Mouse (Mus musculus) CH12.LX (cell line): ENCODE data around the gene Kctd5. TPM values are rescaled to one million over a fixed set of nuclear protein-coding genes. Genes with fewer than 3 reads are reported as not detected.

ENCODE experiments used
- DNase-seq: peaks from one replicate; pipeline ENCODE4 v3.0.0-alpha.2; 2013; ENCODE audit errors: extremely low read depth
- H3K27ac ChIP-seq: 2 replicates; pipeline ENCODE4 v1.5.1; 2012; ENCODE audit warnings: low read depth, mild to moderate bottlenecking, control low read depth, moderate library complexity; ENCODE audit not compliant: insufficient read depth
- H3K27me3 ChIP-seq: replicated peaks from 2 replicates; pipeline ENCODE3; 2012; ENCODE audit warnings: inconsistent platforms
- H3K36me3 ChIP-seq, 2 experiments: replicated peaks in 1 of 2; 2 replicates each; pipeline versions ENCODE3 to v1.6.1; 2012; ENCODE audit warnings: inconsistent platforms in 1 of 2, low read length in 1 of 2, mild to moderate bottlenecking in 1 of 2, mixed read lengths in 1 of 2, moderate library complexity in 1 of 2; ENCODE audit not compliant: control insufficient read depth in 1 of 2, insufficient read depth in 1 of 2
- H3K4me1 ChIP-seq, 2 experiments: 2 replicates each; pipeline ENCODE4 v1.6.1; 2012; ENCODE audit warnings: inconsistent platforms in 1 of 2, moderate library complexity in 1 of 2; ENCODE audit not compliant: insufficient read depth in 2 of 2, control insufficient read depth in 1 of 2
- H3K4me2 ChIP-seq: 2 replicates; pipeline ENCODE4 v1.6.1; 2012; ENCODE audit warnings: low read depth, mild to moderate bottlenecking, control low read depth; ENCODE audit not compliant: poor library complexity, insufficient read depth, severe bottlenecking
- H3K4me3 ChIP-seq, 3 experiments: fragments of 150-350 bp in 1 of 3; sonication (generic) in 1 of 3; replicated peaks in 1 of 3; 2 replicates each; pipeline versions ENCODE3 to v1.5.1; 2011 to 2012; ENCODE audit warnings: low read depth in 2 of 3, low read length in 2 of 3, mild to moderate bottlenecking in 2 of 3, moderate library complexity in 2 of 3, control low read depth in 1 of 3, improper control_type of control experiment in 1 of 3, inconsistent platforms in 1 of 3, mixed read lengths in 1 of 3; ENCODE audit not compliant: poor library complexity in 1 of 3
- H3K79me2 ChIP-seq: replicated peaks from 2 replicates; pipeline ENCODE4 v1.6.1; 2012; ENCODE audit warnings: mild to moderate bottlenecking, moderate library complexity; ENCODE audit not compliant: control insufficient read depth, poor library complexity, insufficient read depth, severe bottlenecking; ENCODE audit errors: extremely low read depth
- H3K9ac ChIP-seq: 2 replicates; pipeline ENCODE4 v1.6.1; 2012; ENCODE audit warnings: low read depth, mild to moderate bottlenecking, control low read depth, moderate library complexity; ENCODE audit not compliant: insufficient read depth
- H3K9me3 ChIP-seq: replicated peaks from 2 replicates; pipeline ENCODE3; 2012; ENCODE audit warnings: low read length, inconsistent platforms, mixed read lengths
- BHLHE40 ChIP-seq: IDR thresholded peaks from 2 replicates; pipeline ENCODE4 v1.6.1; 2011; ENCODE audit warnings: mild to moderate bottlenecking, low read depth, low read length, improper control_type of control experiment
- CHD1 ChIP-seq: IDR thresholded peaks from 2 replicates; pipeline ENCODE4 v1.6.1; 2012; ENCODE audit warnings: low read depth, low read length, improper control_type of control experiment, inconsistent platforms
- CHD2 ChIP-seq: IDR thresholded peaks from 2 replicates; pipeline ENCODE4 v1.6.1; 2011; ENCODE audit warnings: low read length, improper control_type of control experiment
- CTCF ChIP-seq, 2 experiments: IDR thresholded peaks in 1 of 2; conservative IDR thresholded peaks in 1 of 2; 2 replicates each; pipeline ENCODE4 v1.5.1; 2011 to 2012; ENCODE audit warnings: low read depth in 2 of 2, low read length in 2 of 2, improper control_type of control experiment in 1 of 2, inconsistent platforms in 1 of 2, mild to moderate bottlenecking in 1 of 2, moderate library complexity in 1 of 2
- E2F4 ChIP-seq: IDR thresholded peaks from 2 replicates; pipeline ENCODE4 v1.6.1; 2011; ENCODE audit warnings: low read depth, low read length, improper control_type of control experiment; ENCODE audit not compliant: insufficient replicate concordance
- EP300 ChIP-seq: IDR thresholded peaks from 2 replicates; pipeline ENCODE4 v1.6.1; 2011; ENCODE audit warnings: low read length, improper control_type of control experiment
- ETS1 ChIP-seq: conservative IDR thresholded peaks from 2 replicates; pipeline ENCODE4 v1.6.1; 2012; ENCODE audit warnings: low read depth, mild to moderate bottlenecking, inconsistent platforms, low read length, improper control_type of control experiment, moderate library complexity
- GABPA ChIP-seq: IDR thresholded peaks from 2 replicates; pipeline ENCODE4 v1.6.1; 2012; ENCODE audit warnings: low read depth, low read length, improper control_type of control experiment, inconsistent platforms; ENCODE audit not compliant: insufficient replicate concordance
- HCFC1 ChIP-seq: IDR thresholded peaks from 2 replicates; pipeline ENCODE4 v1.6.1; 2012; ENCODE audit warnings: low read depth, mild to moderate bottlenecking, inconsistent platforms, low read length, improper control_type of control experiment
- IRF4 ChIP-seq: IDR thresholded peaks from 2 replicates; pipeline ENCODE4 v1.6.1; 2014; ENCODE audit warnings: low read depth, mild to moderate bottlenecking, inconsistent platforms, low read length, improper control_type of control experiment
- JUN ChIP-seq: IDR thresholded peaks from 2 replicates; pipeline ENCODE4 v1.6.1; 2011; ENCODE audit warnings: low read depth, mild to moderate bottlenecking, low read length, improper control_type of control experiment, moderate library complexity; ENCODE audit not compliant: insufficient read depth
- KAT2A ChIP-seq: IDR thresholded peaks from 2 replicates; pipeline ENCODE4 v1.6.1; 2012; ENCODE audit warnings: low read length, improper control_type of control experiment, inconsistent platforms; ENCODE audit not compliant: insufficient replicate concordance
- MAZ ChIP-seq: IDR thresholded peaks from 2 replicates; pipeline ENCODE4 v1.6.1; 2012; ENCODE audit warnings: low read depth, mild to moderate bottlenecking, inconsistent platforms, low read length, improper control_type of control experiment, moderate library complexity
- MXI1 ChIP-seq: IDR thresholded peaks from 2 replicates; pipeline ENCODE4 v1.6.1; 2011; ENCODE audit warnings: mild to moderate bottlenecking, low read depth, low read length, improper control_type of control experiment
- PAX5 ChIP-seq: IDR thresholded peaks from 2 replicates; pipeline ENCODE4 v1.6.1; 2012; ENCODE audit warnings: low read length, inconsistent platforms, mixed read lengths
- POLR2AphosphoS2 ChIP-seq: IDR thresholded peaks from 2 replicates; pipeline ENCODE4 v1.6.1; 2011; ENCODE audit warnings: low read depth, low read length, improper control_type of control experiment
- RAD21 ChIP-seq: IDR thresholded peaks from 2 replicates; pipeline ENCODE4 v1.6.1; 2011; ENCODE audit warnings: low read depth, mild to moderate bottlenecking, low read length, improper control_type of control experiment, moderate library complexity
- SIN3A ChIP-seq: IDR thresholded peaks from 2 replicates; pipeline ENCODE4 v1.6.1; 2012; ENCODE audit warnings: low read length, improper control_type of control experiment, inconsistent platforms
- TBP ChIP-seq: conservative IDR thresholded peaks from 2 replicates; pipeline ENCODE4 v1.6.1; 2011; ENCODE audit warnings: low read depth, low read length, improper control_type of control experiment
- TCF12 ChIP-seq: IDR thresholded peaks from 2 replicates; pipeline ENCODE4 v1.6.1; 2014; ENCODE audit warnings: low read depth, mild to moderate bottlenecking, inconsistent platforms, low read length, improper control_type of control experiment
- UBTF ChIP-seq: IDR thresholded peaks from 2 replicates; pipeline ENCODE4 v1.6.1; 2012; ENCODE audit warnings: low read depth, mild to moderate bottlenecking, inconsistent platforms, low read length, improper control_type of control experiment, moderate library complexity
- USF2 ChIP-seq: conservative IDR thresholded peaks from 2 replicates; pipeline ENCODE4 v1.6.1; 2011; ENCODE audit warnings: low read depth, low read length, improper control_type of control experiment
- ZC3H11A ChIP-seq: IDR thresholded peaks from 2 replicates; pipeline ENCODE4 v1.6.1; 2012; ENCODE audit warnings: low read depth, mild to moderate bottlenecking, inconsistent platforms, low read length, improper control_type of control experiment
- ZKSCAN1 ChIP-seq: IDR thresholded peaks from 2 replicates; pipeline ENCODE4 v1.6.1; 2012; ENCODE audit warnings: low read depth, inconsistent platforms, low read length, improper control_type of control experiment, borderline replicate concordance
- ZMIZ1 ChIP-seq: IDR thresholded peaks from 2 replicates; pipeline ENCODE4 v1.6.1; 2012; ENCODE audit warnings: low read depth, mild to moderate bottlenecking, inconsistent platforms, low read length, improper control_type of control experiment
- ZNF384 ChIP-seq: IDR thresholded peaks from 2 replicates; pipeline ENCODE4 v1.6.1; 2012; ENCODE audit warnings: low read depth, low read length, improper control_type of control experiment, inconsistent platforms
- dilution Hi-C: fragments of 300-500 bp; cut with MboI; formaldehyde crosslinking; loops from 2 replicates; pipeline ENCODE4 v1.14.3; 2020; ENCODE audit warnings: low sequenced_read_pairs; ENCODE audit not compliant: extremely low pct_unique_long_range_greater_than_20kb, extremely low pct_ligation_motif_present
- in situ Hi-C: fragments of 300-500 bp; cut with MboI; formaldehyde crosslinking; loops from 3 replicates; pipeline ENCODE4 v1.14.3; 2019; ENCODE audit warnings: low sequenced_read_pairs, low pct_ligation_motif_present, low pct_unique_long_range_greater_than_20kb, mixed read lengths
- polyA plus RNA-seq: library from polyadenylated mRNA; unstranded; fragments of >175 nt; gene quantifications from 2 replicates; pipeline ENCODE4 v1.2.1, GENCODE M21; 2012; ENCODE audit warnings: low read depth; ENCODE audit not compliant: insufficient read length
- total RNA-seq, 2 experiments: library from RNA; depleted of rRNA; stranded (reverse); fragments of 300-350 nt in 1 of 2; fragments of >200 nt in 1 of 2; gene quantifications; 2 replicates each; pipeline ENCODE4 v1.2.3; 2012 to 2014

The Kctd5 gene
- total and polyA plus RNA-seq, 3 experiments: 30.1 to 51.1 (median 44.3) TPM

GRCm38 (mm10) chr17:24049008-24049407, 24.3 kb downstream of the Kctd5 start:
- Histone ChIP-seq H3K4me1 (no peaks in the 10 kb centered on the region), H3K4me2 (no peak overlapping the region), H3K27me3 (no peaks in the 10 kb centered on the region), H3K9me3 (no peaks in the 10 kb centered on the region), H3K36me3 (peaks cover 45 to 84% of the 10 kb centered on the region in 2 experiments), H3K79me2 (no peaks in the 10 kb centered on the region), H3K4me3 (no peak overlapping the region), H3K9ac (no peak overlapping the region), H3K27ac (no peak overlapping the region)
- in situ Hi-C loops: no loop called here
- TF ChIP-seq USF2 (no peak), JUN (no peak), E2F4 (no peak), ETS1 (no peak), TBP (no peak), RAD21 (no peak), PAX5 (no peak)
- dilution Hi-C loops: no loop called here
- DNase-seq: no peak

- peaks cover 40 to 74% of the 10 kb centered on the region in 2 experiments for H3K36me3 ChIP-seq
- no peak overlapping the region for H3K4me3 ChIP-seq
- TF ChIP-seq SIN3A (no peak), CTCF (conservative IDR thresholded peaks at IDR 0.05 in 1 of 2, IDR thresholded peaks at IDR 0.05 in 1 of 2; ENCODE audit: low read depth in 2 of 2, low read length in 2 of 2) (no peak), JUN (no peak), BHLHE40 (no peak), RAD21 (no peak), PAX5 (no peak), CHD1 (no peak), TCF12 (no peak), ZKSCAN1 (no peak), UBTF (no peak), KAT2A (no peak)
- no peaks in the 10 kb centered on the region for H3K79me2 ChIP-seq
- dilution Hi-C loops (no loop called here), in situ Hi-C loops (no loop called here)
- DNase-seq: no peak
- H3K27me3 ChIP-seq: no peaks in the 10 kb centered on the region
- H3K27ac ChIP-seq: no peak overlapping the region
- H3K9ac ChIP-seq: no peak overlapping the region
- no peaks in the 10 kb centered on the region for H3K4me1 ChIP-seq
- no peak overlapping the region for H3K4me2 ChIP-seq
- no peaks in the 10 kb centered on the region for H3K9me3 ChIP-seq
Measured at GRCm38 (mm10) chr17:24048053-24048452, 25.2 kb downstream of the Kctd5 start.

- Histone ChIP-seq H3K4me3 (no peak overlapping the region), H3K4me1 (no peaks in the 10 kb centered on the region), H3K9ac (no peak overlapping the region), H3K36me3 (peaks cover 27 to 56% of the 10 kb centered on the region in 2 experiments), H3K4me2 (no peak overlapping the region), H3K9me3 (no peaks in the 10 kb centered on the region), H3K79me2 (no peaks in the 10 kb centered on the region), H3K27ac (no peak overlapping the region), H3K27me3 (no peaks in the 10 kb centered on the region)
- DNase-seq: no peak
- TF ChIP-seq HCFC1 (no peak), ZC3H11A (no peak), GABPA (no peak), ETS1 (no peak), E2F4 (no peak), IRF4 (no peak), MAZ (no peak), EP300 (no peak), MXI1 (no peak), POLR2AphosphoS2 (no peak), ZNF384 (no peak), CHD2 (no peak), ZMIZ1 (no peak)
- dilution Hi-C loops (no loop called here), in situ Hi-C loops (no loop called here)
Measured at GRCm38 (mm10) chr17:24046026-24046425, 27.3 kb downstream of the Kctd5 start.
